Mouse (Mus musculus) C2C12 (cell line): ENCODE data around the gene Magi1.

Source experiments
- CTCF ChIP-seq: IDR thresholded peaks from one replicate; pipeline ENCODE4 v1.5.1; 2011; ENCODE audit not compliant: control insufficient read depth, insufficient read depth, insufficient read length
- MAX ChIP-seq: IDR thresholded peaks from one replicate; pipeline ENCODE4 v1.6.1; 2011; ENCODE audit warnings: mild to moderate bottlenecking, control low read depth

DNA sequence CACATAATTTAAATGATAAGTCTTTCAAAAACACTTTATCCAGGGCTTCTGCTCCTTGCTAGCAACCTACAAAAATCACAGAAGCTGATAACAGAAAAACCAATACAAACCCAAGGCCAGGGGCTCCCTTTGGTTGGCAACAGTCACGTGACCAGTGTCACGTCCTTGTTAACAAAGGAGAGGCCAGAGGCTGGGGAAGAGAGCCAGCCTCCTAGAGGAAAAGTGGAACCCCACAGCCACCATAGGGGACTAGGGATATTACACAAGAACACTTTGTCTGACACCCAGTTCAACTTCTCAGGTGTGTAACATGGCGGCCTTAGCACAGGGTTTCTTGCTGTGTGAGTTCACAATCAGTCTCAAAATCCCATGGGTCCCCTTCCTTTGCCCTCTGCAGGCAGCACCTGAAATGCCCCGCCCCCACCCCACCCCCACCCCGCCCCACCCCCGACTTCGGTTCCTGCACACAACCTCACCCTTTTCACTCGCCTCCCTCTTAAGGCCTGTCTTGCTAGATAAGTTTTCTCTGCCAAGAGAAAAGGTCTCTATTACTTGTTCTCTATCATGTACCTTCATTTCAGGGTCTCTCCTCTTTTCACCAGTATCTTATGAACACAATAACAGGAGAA is 190.6 kb downstream of the Magi1 start:
- TF ChIP-seq CTCF (no peak), MAX (no peak)
